Mouse (Mus musculus) B cell, adult 62 days (primary cell): ENCODE measurements around the gene Gsn. TPM values are rescaled to one million over a fixed set of nuclear protein-coding genes. Genes with fewer than 3 reads are reported as not detected.

Experiments
- total RNA-seq: library from RNA; stranded (reverse); gene quantifications from 4 replicates; pipeline ENCODE4 v1.2.4, GENCODE M21; 2023

Gene Gsn
- total RNA-seq: 88.0 to 98.1 TPM (median 91.2 TPM) in 4 replicates

DNA sequence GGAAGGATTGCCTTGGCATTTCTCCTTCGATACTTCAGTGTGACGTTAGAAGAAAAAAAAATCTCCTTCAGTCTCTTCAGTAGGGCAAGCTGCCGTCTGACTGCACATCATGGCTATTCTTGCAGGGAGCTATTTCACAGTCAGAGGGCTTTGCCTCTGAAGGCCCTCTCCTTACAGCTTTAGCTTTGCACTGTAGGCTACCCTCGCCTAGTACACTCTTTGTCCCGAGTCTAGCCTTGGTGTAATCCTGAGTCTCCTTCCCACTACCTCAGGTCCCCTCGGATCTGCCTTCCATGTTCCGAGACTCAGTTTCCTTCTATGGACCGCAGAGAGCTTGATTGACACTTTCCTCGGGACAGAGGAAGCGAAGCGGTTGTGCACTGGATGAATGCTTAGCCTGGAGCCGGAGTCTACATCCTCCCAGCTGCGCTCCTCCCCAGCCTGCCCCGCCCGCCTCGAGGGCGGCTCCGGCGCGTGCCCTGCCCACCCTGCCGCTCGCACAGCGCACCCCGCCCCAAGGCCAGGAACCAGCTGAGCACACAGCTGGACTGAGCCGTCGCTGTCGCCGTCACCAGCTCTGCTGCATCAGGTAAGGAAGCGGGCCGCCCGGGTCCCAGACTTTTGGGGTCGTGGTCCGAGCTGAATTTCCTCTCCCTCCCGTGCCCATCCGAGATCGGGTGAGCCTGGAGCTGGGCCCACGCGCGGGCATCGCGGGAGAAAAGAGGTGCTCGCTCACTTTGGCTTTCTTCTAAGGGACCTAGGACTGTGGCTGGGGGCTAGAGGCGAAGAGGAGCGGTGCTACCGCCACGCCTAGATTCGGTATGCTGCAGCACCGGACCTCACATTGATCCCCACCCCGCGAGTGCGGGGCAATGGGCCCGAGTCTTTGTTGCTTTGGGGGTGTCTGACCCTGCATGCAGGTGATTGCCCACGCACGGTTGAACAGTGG lies at the start of gene Gsn:
TSS of gene Gsn (plus strand) at position 496 of the 949 bp plus-strand sequence.

DNA sequence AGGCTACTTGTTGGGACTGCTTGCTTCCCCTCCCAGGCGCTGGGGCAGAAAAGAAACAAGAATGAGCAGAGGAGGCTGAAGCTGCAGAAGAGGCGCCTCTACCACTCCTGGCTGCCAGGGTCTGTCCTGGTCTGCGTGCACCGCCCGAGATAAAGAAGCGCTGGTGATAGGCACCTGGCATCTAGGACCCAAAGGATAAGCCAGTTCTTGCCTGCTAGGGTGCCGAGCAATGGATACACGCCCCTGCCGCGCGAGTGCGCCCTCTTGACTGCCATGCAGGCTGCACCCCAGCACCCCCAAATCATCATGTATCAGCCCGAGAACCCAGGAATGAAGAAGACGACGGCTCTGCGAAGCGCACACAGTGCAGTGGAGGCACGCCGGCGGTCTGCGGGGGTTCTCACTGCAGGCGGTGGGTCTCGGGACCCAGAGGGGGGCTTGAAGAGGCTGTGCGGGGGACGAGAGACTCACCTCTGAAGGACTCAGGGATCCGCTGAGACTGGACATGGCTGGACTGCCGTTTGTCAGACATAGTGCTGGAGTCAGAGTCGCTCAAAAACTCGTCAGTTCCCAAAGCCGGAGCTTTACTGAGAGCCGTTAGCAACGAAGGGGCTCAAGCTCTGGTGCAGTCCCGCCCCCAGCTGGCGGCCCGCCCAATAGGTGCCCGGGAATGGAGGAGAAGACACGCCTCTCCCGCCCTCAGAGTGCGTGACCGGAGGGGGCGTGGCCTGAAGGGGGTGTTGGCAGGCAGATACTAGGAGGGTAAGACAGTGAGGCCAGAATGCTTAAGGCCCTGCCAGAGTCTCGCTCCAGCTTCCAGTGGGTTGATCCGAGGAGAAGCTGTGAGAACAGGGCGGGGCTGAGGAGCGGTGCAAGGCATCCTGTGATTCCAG lies 80.5 kb downstream of the Gsn start, which contains the start of gene Stom:
TSS of gene Stom (minus strand) at position 589 of the 893 bp plus-strand sequence.

Other genes with a start within 250 kb of the Gsn start
- gene Hc, start 194.9 kb upstream of the Gsn start, total RNA-seq: not detected in 4 replicates
- 0.57 to 1.8 TPM (median 0.92 TPM) in 4 replicates for gene AI182371, start 154.8 kb upstream of the Gsn start, total RNA-seq
- 115 to 136 TPM (median 130 TPM) in 4 replicates for gene Cntrl, start 146.9 kb upstream of the Gsn start, total RNA-seq
- 187 to 212 TPM (median 192 TPM) in 4 replicates for gene Rab14, start 55.3 kb upstream of the Gsn start, total RNA-seq
- gene Stom, start 80.6 kb downstream of the Gsn start, total RNA-seq: 3.6 to 5.2 TPM (median 4.4 TPM) in 4 replicates
- not detected in 4 replicates for gene 4930568D16Rik, start 111.3 kb downstream of the Gsn start, total RNA-seq
- 0.58 to 0.83 TPM (median 0.77 TPM) in 4 replicates for gene 4930402F06Rik, start 140.8 kb downstream of the Gsn start, total RNA-seq
- 69.7 to 79.0 TPM (median 73.0 TPM) in 4 replicates for gene Ggta1, start 206.9 kb downstream of the Gsn start, total RNA-seq